Mouse (Mus musculus) hindbrain, embryonic 14.5 days (tissue): ENCODE data around the gene Dpf3. TPM values are rescaled to one million over a fixed set of nuclear protein-coding genes. Genes with fewer than 3 reads are reported as not detected.

Source experiments
- ATAC-seq: fragments of 200-750 bp; cut with Nextera tagmentation; 2 replicates; pipeline ENCODE4 v1.8.0; 2017; ENCODE audit warnings: moderate number of reproducible peaks, mild to moderate bottlenecking, moderate TSS enrichment, moderate library complexity; ENCODE audit not compliant: low FRiP score
- DNase-seq: peaks from one replicate; pipeline ENCODE4 v3.0.0-alpha.2; 2015; ENCODE audit warnings: low spot score
- H3K27ac ChIP-seq: fragments of 300-500 bp; sonication (generic); 2 replicates; pipeline ENCODE4 v1.5.1; 2014; ENCODE audit warnings: mild to moderate bottlenecking, moderate library complexity
- H3K27me3 ChIP-seq: fragments of 300-500 bp; sonication (generic); 2 replicates; pipeline ENCODE4 v1.6.1; 2014; ENCODE audit warnings: mild to moderate bottlenecking, low read length, mixed read lengths; ENCODE audit not compliant: control insufficient read depth, insufficient read depth
- H3K36me3 ChIP-seq: fragments of 300-500 bp; sonication (generic); replicated peaks from 2 replicates; pipeline ENCODE4 v1.6.1; 2014; ENCODE audit not compliant: control insufficient read depth, insufficient read depth
- H3K4me1 ChIP-seq: fragments of 300-500 bp; sonication (generic); replicated peaks from 2 replicates; pipeline ENCODE4 v1.6.1; 2014; ENCODE audit warnings: antibody characterized with exemption, low read length, mixed read lengths; ENCODE audit not compliant: control insufficient read depth, insufficient read depth
- H3K4me2 ChIP-seq: fragments of 300-500 bp; sonication (generic); replicated peaks from 2 replicates; pipeline ENCODE4 v1.6.1; 2014; ENCODE audit warnings: mild to moderate bottlenecking, moderate library complexity
- H3K4me3 ChIP-seq: fragments of 300-500 bp; sonication (generic); replicated peaks from 2 replicates; pipeline ENCODE4 v1.5.1; 2014; ENCODE audit warnings: mild to moderate bottlenecking, low read length
- H3K9ac ChIP-seq: fragments of 300-500 bp; sonication (generic); 2 replicates; pipeline ENCODE4 v1.6.1; 2014
- H3K9me3 ChIP-seq: fragments of 300-500 bp; sonication (generic); 2 replicates; pipeline ENCODE4 v1.6.1; 2016; ENCODE audit warnings: low read length; ENCODE audit not compliant: control insufficient read depth
- WGBS: fragments of 180-500 bp; shearing (Covaris S2); extraction: QIAGEN DNeasy Blood & Tissue Kit; methylation state at CpG from one replicate; pipeline ENCODE4 v1.1.7; 2014; 5-methylcytosine and 5-hydroxymethylcytosine counted together
- polyA plus RNA-seq: library from polyadenylated mRNA; unstranded; fragments of >200 nt; fragmentation: Nextera tagmentation; extraction: Ambion mirVana; gene quantifications from 2 replicates; pipeline ENCODE4 v1.2.1, GENCODE M21; 2014

Gene Dpf3
- polyA plus RNA-seq, 1 experiment from 2014 or later: 23.9 TPM

- peaks cover 8% of the 10 kb centered on the region; the same call in 1 of the 2 replicates for H3K4me1 ChIP-seq
- DNase-seq: no peak
- no peak overlapping the region for H3K4me2 ChIP-seq
- H3K27ac ChIP-seq: no peak overlapping the region
- H3K36me3 ChIP-seq: no peaks in the 10 kb centered on the region
- WGBS: 84% methylated on average over 7 of the region's 7 CpGs
- H3K9ac ChIP-seq: no peak overlapping the region
- no peak for ATAC-seq
- no peaks in the 10 kb centered on the region for H3K9me3 ChIP-seq
- no peak overlapping the region for H3K4me3 ChIP-seq
- H3K27me3 ChIP-seq: no peaks in the 10 kb centered on the region
Observed at GRCm38 (mm10) chr12:83330056-83330455, 157.5 kb downstream of the Dpf3 start.

- Histone ChIP-seq H3K27ac (no peak overlapping the region), H3K4me3 (no peak overlapping the region), H3K36me3 (no peaks in the 10 kb centered on the region), H3K4me1 (peaks cover 8% of the 10 kb centered on the region; the same call in 1 of the 2 replicates), H3K4me2 (no peak overlapping the region), H3K9me3 (no peaks in the 10 kb centered on the region), H3K9ac (no peak overlapping the region), H3K27me3 (no peaks in the 10 kb centered on the region)
- DNase-seq (no peak), ATAC-seq (no peak)
- 62% methylated on average over 13 of the region's 13 CpGs for WGBS
Observed at GRCm38 (mm10) chr12:83328899-83329298, 158.6 kb downstream of the Dpf3 start.

- WGBS: 57% methylated on average over 4 of the region's 4 CpGs
Observed at GRCm38 (mm10) chr12:83328491-83328890, 159.0 kb downstream of the Dpf3 start.

GRCm38 (mm10) chr12:83327451-83327850 lies 160.1 kb downstream of the Dpf3 start:
- H3K27me3 ChIP-seq: no peaks in the 10 kb centered on the region
- H3K27ac ChIP-seq: no peak overlapping the region
- no peak overlapping the region for H3K4me2 ChIP-seq

More at GRCm38 (mm10) chr12:83328491-83328890, 159.0 kb downstream of the Dpf3 start:
- no peak overlapping the region for H3K9ac ChIP-seq
- no peak for DNase-seq
- H3K4me1 ChIP-seq: peaks cover 8% of the 10 kb centered on the region; the same call in 1 of the 2 replicates
- no peak overlapping the region for H3K27ac ChIP-seq
- H3K4me2 ChIP-seq: no peak overlapping the region
- no peaks in the 10 kb centered on the region for H3K9me3 ChIP-seq
- H3K36me3 ChIP-seq: no peaks in the 10 kb centered on the region
- no peak for ATAC-seq
- H3K4me3 ChIP-seq: no peak overlapping the region
- no peaks in the 10 kb centered on the region for H3K27me3 ChIP-seq

GRCm38 (mm10) chr12:83320725-83321124 lies 166.8 kb downstream of the Dpf3 start:
- H3K27me3 ChIP-seq: no peaks in the 10 kb centered on the region
- no peak for ATAC-seq
- H3K9me3 ChIP-seq: no peaks in the 10 kb centered on the region
- DNase-seq: no peak
- H3K4me2 ChIP-seq: no peak overlapping the region
- no peaks in the 10 kb centered on the region for H3K36me3 ChIP-seq
- no peak overlapping the region for H3K27ac ChIP-seq
- no peak overlapping the region for H3K9ac ChIP-seq
- H3K4me1 ChIP-seq: no peaks in the 10 kb centered on the region; the same call in 1 of the 2 replicates
- 84% methylated on average over 3 of the region's 3 CpGs for WGBS
- no peak overlapping the region for H3K4me3 ChIP-seq

More at GRCm38 (mm10) chr12:83327451-83327850, 160.1 kb downstream of the Dpf3 start:
- Histone ChIP-seq H3K4me1 (peaks cover 8% of the 10 kb centered on the region; the same call in 1 of the 2 replicates), H3K9ac (no peak overlapping the region), H3K36me3 (no peaks in the 10 kb centered on the region), H3K4me3 (no peak overlapping the region), H3K9me3 (no peaks in the 10 kb centered on the region)
- 80% methylated on average over 1 of the region's 1 CpGs for WGBS
- no peak for ATAC-seq
- DNase-seq: no peak

- no peak overlapping the region for H3K4me3 ChIP-seq
- no peaks in the 10 kb centered on the region for H3K27me3 ChIP-seq
- DNase-seq: no peak
- no peaks in the 10 kb centered on the region for H3K36me3 ChIP-seq
- H3K4me1 ChIP-seq: no peaks in the 10 kb centered on the region; the same call in 1 of the 2 replicates
- no peak overlapping the region for H3K9ac ChIP-seq
- 63% methylated on average over 8 of the region's 8 CpGs for WGBS
- no peak for ATAC-seq
- no peak overlapping the region for H3K27ac ChIP-seq
- H3K4me2 ChIP-seq: no peak overlapping the region
- no peaks in the 10 kb centered on the region for H3K9me3 ChIP-seq
Observed at GRCm38 (mm10) chr12:83317646-83318443, 169.7 kb downstream of the Dpf3 start.

GRCm38 (mm10) chr12:83314666-83315065 lies 172.8 kb downstream of the Dpf3 start:
- Histone ChIP-seq H3K36me3 (no peaks in the 10 kb centered on the region), H3K4me3 (no peak overlapping the region), H3K27me3 (no peaks in the 10 kb centered on the region), H3K4me2 (no peak overlapping the region), H3K9ac (no peak overlapping the region), H3K4me1 (no peaks in the 10 kb centered on the region; the same call in 1 of the 2 replicates), H3K9me3 (no peaks in the 10 kb centered on the region), H3K27ac (no peak overlapping the region)
- DNase-seq (no peak), ATAC-seq (no peak)
- 81% methylated on average over 7 of the region's 7 CpGs for WGBS

GRCm38 (mm10) chr12:83312818-83313217 lies 174.7 kb downstream of the Dpf3 start:
- no peaks in the 10 kb centered on the region for H3K36me3 ChIP-seq
- no peak overlapping the region for H3K4me2 ChIP-seq
- no peak overlapping the region for H3K9ac ChIP-seq
- H3K9me3 ChIP-seq: no peaks in the 10 kb centered on the region
- H3K4me3 ChIP-seq: no peak overlapping the region
- ATAC-seq (no peak), DNase-seq (no peak)
- WGBS: 84% methylated on average over 9 of the region's 9 CpGs
- no peaks in the 10 kb centered on the region for H3K27me3 ChIP-seq
- H3K27ac ChIP-seq: no peak overlapping the region
- H3K4me1 ChIP-seq: no peaks in the 10 kb centered on the region; the same call in 1 of the 2 replicates

- no peaks in the 10 kb centered on the region for H3K4me1 ChIP-seq
- no peak overlapping the region for H3K9ac ChIP-seq
- DNase-seq: no peak
- ATAC-seq: no peak
- 62% methylated on average over 11 of the region's 11 CpGs for WGBS
- no peaks in the 10 kb centered on the region for H3K9me3 ChIP-seq
- no peak overlapping the region for H3K4me2 ChIP-seq
- H3K27ac ChIP-seq: peak overlapping the region; percentile 56
- no peaks in the 10 kb centered on the region for H3K36me3 ChIP-seq
- no peaks in the 10 kb centered on the region for H3K27me3 ChIP-seq
- no peak overlapping the region for H3K4me3 ChIP-seq
Observed at GRCm38 (mm10) chr12:83310567-83310966, 176.9 kb downstream of the Dpf3 start.
